Mouse (Mus musculus) liver, embryonic 14.5 days (tissue): ENCODE measurements around the gene Vmp1.

ENCODE experiments used
- CTCF ChIP-seq: IDR thresholded peaks from 2 replicates; pipeline ENCODE4 v1.5.1; 2016; ENCODE audit warnings: antibody characterized with exemption, low read depth, control low read depth
- EP300 ChIP-seq: IDR thresholded peaks from 2 replicates; pipeline ENCODE4 v1.6.1; 2016; ENCODE audit warnings: antibody characterized with exemption, low read depth

GRCm38 (mm10) chr11:86656849-86657567, 26.6 kb downstream of the Vmp1 start:
- TF ChIP-seq CTCF (no peak), EP300 (peak; percentile 41)
